25 mouse cellular contexts compared by ENCODE assay signal in the genomic region with DNA sequence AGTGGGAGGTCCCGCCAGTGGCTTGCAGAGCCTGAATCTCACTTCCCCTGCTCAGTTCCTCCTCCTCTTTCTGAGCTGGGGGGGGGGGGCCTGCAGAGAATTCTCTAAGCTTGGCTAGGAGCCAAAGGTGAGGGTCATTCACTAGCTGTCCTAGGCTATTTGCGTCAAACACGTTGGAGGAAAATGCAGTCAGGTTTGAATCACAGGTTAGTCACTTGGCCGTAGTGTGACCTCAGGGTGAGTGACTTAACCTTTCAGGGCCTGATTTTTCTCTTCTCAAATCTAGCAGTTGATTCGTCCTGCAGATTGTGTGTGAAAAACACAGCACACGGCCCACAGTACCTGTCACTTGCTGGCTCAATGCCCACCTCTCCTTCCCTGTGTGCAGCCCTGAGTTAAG. TPM values are rescaled to one million over a fixed set of nuclear protein-coding genes. Genes with fewer than 3 reads are reported as not detected.
DNase-seq lines count a peak whose midpoint lies in the region; ATAC-seq and TF ChIP-seq lines count a peak whose summit lies in the region.
"Had no signal": no experiment of that assay in that cellular context is flagged by ENCODE, and none has a peak within 500 bp of the region (broad histone marks: within the 10 kb centered on the region; RNA-seq: fewer than 3 reads in every experiment).

No protein-coding gene starts in this region.

- no peaks in the 10 kb centered on the region for H3K9me3 ChIP-seq in liver, embryonic 11.5 days (ENCODE audit: control insufficient read depth, low read length)
- H3K9me3 ChIP-seq: embryonic facial prominence, embryonic 15.5 days had no signal

- 44% methylated on average over 6 of the region's 6 CpGs for WGBS in liver, adult 2 months
- WGBS in liver, embryonic 11.5 days, result 59% methylated on average over 6 of the region's 6 CpGs

- ATAC-seq in liver, embryonic 11.5 days (replicated peaks; ENCODE audit: low FRiP score), result no peak
- ATAC-seq: activated CD4-positive, CD25-positive, alpha-beta regulatory T cell, adult 4 months; Patski had no signal

- no peak overlapping the region for H3K4me3 ChIP-seq in liver, adult 2 months (ENCODE audit: insufficient read depth, low read depth, low read length)
- H3K4me3 ChIP-seq in liver, embryonic 11.5 days (ENCODE audit: low read depth, low read length), result no peak overlapping the region
- H3K4me3 ChIP-seq: embryonic facial prominence, embryonic 15.5 days had no signal

- no peak overlapping the region for H3K4me2 ChIP-seq in liver, embryonic 11.5 days
- H3K4me2 ChIP-seq: embryonic facial prominence, embryonic 15.5 days had no signal

- TF ChIP-seq POLR2A in liver, adult 2 months (IDR thresholded peaks at IDR 0.05; ENCODE audit: extremely low read depth, insufficient read depth, low read length), result no peak

- H3K27me3 ChIP-seq in liver, adult 2 months (ENCODE audit: control insufficient read depth, insufficient read depth, low read length), result no peaks in the 10 kb centered on the region
- no peaks in the 10 kb centered on the region for H3K27me3 ChIP-seq in liver, embryonic 11.5 days (replicated peaks; ENCODE audit: control insufficient read depth, insufficient read depth, low read length)
- H3K27me3 ChIP-seq: embryonic facial prominence, embryonic 15.5 days; Patski had no signal

- no peak for TF ChIP-seq CTCF in liver, adult 2 months (IDR thresholded peaks at IDR 0.05; ENCODE audit: low read depth, low read length)

- no peak overlapping the region for H3K27ac ChIP-seq in liver, adult 2 months (replicated peaks; ENCODE audit: insufficient read depth, low read depth, low read length)
- H3K27ac ChIP-seq in liver, embryonic 11.5 days (ENCODE audit: low read depth, low read length), result no peak overlapping the region
- H3K27ac ChIP-seq: embryonic facial prominence, embryonic 15.5 days had no signal

- no peak overlapping the region for H3K9ac ChIP-seq in liver, adult 2 months (ENCODE audit: low read depth, low read length)
- H3K9ac ChIP-seq in liver, embryonic 11.5 days (ENCODE audit: low read depth, low read length), result no peak overlapping the region
- H3K9ac ChIP-seq: embryonic facial prominence, embryonic 15.5 days had no signal

- peak; percentile 46 for DNase-seq in adrenal gland, postnatal 14 days
- DNase-seq in adrenal gland, postnatal 4 days (ENCODE audit: low spot score in 2 of 2), result no peak
- peak; percentile 54 for DNase-seq in liver, adult 2 months (ENCODE audit: extremely low read depth, low read depth, low spot score)
- DNase-seq in liver, embryonic 11.5 days (ENCODE audit: low spot score), result no peak
- DNase-seq in spleen, postnatal 36 days (ENCODE audit: low spot score in 2 of 2), result peak; percentile 29 to 38
- no peak for DNase-seq in spleen, postnatal 14 days (ENCODE audit: low spot score in 2 of 2)
- no peak for DNase-seq in kidney, postnatal 25 days
- DNase-seq: cerebellum, adult 11-12 months; gastrocnemius, postnatal 36 days; kidney, adult 2 months; kidney, postnatal 36 days; layer of hippocampus, adult 9-11 months; lung, postnatal 10 days; thymus, postnatal 36 days had no signal

- peaks cover 6% of the 10 kb centered on the region for H3K4me1 ChIP-seq in liver, adult 2 months (ENCODE audit: control insufficient read depth, insufficient read depth, low read length)
- H3K4me1 ChIP-seq in liver, embryonic 11.5 days (replicated peaks; ENCODE audit: control insufficient read depth, insufficient read depth, low read length), result peaks cover 13% of the 10 kb centered on the region

- H3K36me3 ChIP-seq in liver, adult 2 months (ENCODE audit: control insufficient read depth, insufficient read depth, low read length), result peaks cover 54% of the 10 kb centered on the region
- H3K36me3 ChIP-seq in liver, embryonic 11.5 days (ENCODE audit: control insufficient read depth, insufficient read depth, low read length), result peaks cover 3% of the 10 kb centered on the region; the same call in 1 of the 2 replicates
- H3K36me3 ChIP-seq: embryonic facial prominence, embryonic 15.5 days had no signal

- H3K79me2 ChIP-seq in liver, adult 2 months (ENCODE audit: control insufficient read depth, insufficient read depth, low read length), result peaks cover 4% of the 10 kb centered on the region; the same call in 1 of the 2 replicates

RNA-seq across cellular contexts. Expression of a gene that starts 39.3 kb away (rescaled TPM):
- total RNA-seq in adrenal gland, postnatal 14 days (2021), result 1.4 and 2.9 TPM in 2 replicates
- total RNA-seq in adrenal gland, postnatal 4 days (2021), result 1 to 10 TPM in 1 of 2 experiments, under 1 TPM in 1; 0.76 to 2.0 TPM
- total RNA-seq in liver, adult 2 months (2014; rRNA removed), result 11.4 and 13.0 TPM in 2 replicates
- 16.1 and 21.2 TPM in 2 replicates for polyA plus RNA-seq in liver, adult 2 months (2012; rRNA removed)
- 2.0 and 2.5 TPM in 2 replicates for polyA plus RNA-seq in liver, embryonic 11.5 days (2014; fragmentation: Nextera tagmentation; extraction: Ambion mirVana)
- total RNA-seq: common myeloid progenitor, adult 5-6 weeks; gastrocnemius, postnatal 36 days had no signal
- polyA plus RNA-seq: activated CD4-positive, CD25-positive, alpha-beta regulatory T cell, adult 4 months; C2C12; forebrain, embryonic 11.5 days; heart, embryonic 14.5 days; hindbrain, embryonic 11.5 days; limb, embryonic 14.5 days; neural tube, embryonic 14.5 days had no signal

RNA-seq across cellular contexts. Expression of a gene that starts 51.3 kb away (rescaled TPM):
- total RNA-seq in adrenal gland, postnatal 14 days (2021), result not detected in 2 replicates
- not detected for total RNA-seq in adrenal gland, postnatal 4 days (2021)
- total RNA-seq in liver, adult 2 months (2014; rRNA removed), result not detected in 2 replicates
- polyA plus RNA-seq in liver, adult 2 months (2012; rRNA removed), result not detected in 2 replicates
- polyA plus RNA-seq in liver, embryonic 11.5 days (2014; fragmentation: Nextera tagmentation; extraction: Ambion mirVana), result not detected in 2 replicates
- total RNA-seq: common myeloid progenitor, adult 5-6 weeks; gastrocnemius, postnatal 36 days; left cerebral cortex, adult 8-10 months had no signal
- polyA plus RNA-seq: activated CD4-positive, CD25-positive, alpha-beta regulatory T cell, adult 4 months; C2C12; heart, embryonic 14.5 days; hindbrain, embryonic 11.5 days; kidney, adult 2 months; limb, embryonic 14.5 days; neural tube, embryonic 14.5 days; Patski had no signal

Comparison
In these comparisons a context has a peak if more than half of its experiments do, and no peak if none do; other contexts are left out.
1. DNase-seq: peak in adrenal gland, postnatal 14 days (single experiment), liver, adult 2 months (single experiment) and spleen, postnatal 36 days (2 of 2); none in adrenal gland, postnatal 4 days (0 of 2), liver, embryonic 11.5 days (single experiment), spleen, postnatal 14 days (0 of 2) and kidney, postnatal 25 days (0 of 2).